Mouse (Mus musculus): ENCODE measurements around the gene Dgki.

The Dgki gene

GRCm38 (mm10) chr6:36842101-36842922, 457.7 kb downstream of the Dgki start:
- DNase-seq: no peak

GRCm38 (mm10) chr6:36841701-36842100, 458.3 kb downstream of the Dgki start:
- no peak for DNase-seq

- no peak for DNase-seq
Observed at GRCm38 (mm10) chr6:36841174-36841573, 458.8 kb downstream of the Dgki start.

GRCm38 (mm10) chr6:36838747-36839146, 461.2 kb downstream of the Dgki start:
- no peak for DNase-seq

GRCm38 (mm10) chr6:36835351-36835750, 464.6 kb downstream of the Dgki start:
- DNase-seq: no peak

- DNase-seq: no peak
Observed at GRCm38 (mm10) chr6:36834695-36835265, 465.2 kb downstream of the Dgki start.

- no peak for DNase-seq
Observed at GRCm38 (mm10) chr6:36832681-36833080, 467.3 kb downstream of the Dgki start.

GRCm38 (mm10) chr6:36832207-36832606, 467.8 kb downstream of the Dgki start:
- DNase-seq: no peak

GRCm38 (mm10) chr6:36830371-36830925, 469.5 kb downstream of the Dgki start:
- DNase-seq: no peak

GRCm38 (mm10) chr6:36819784-36820050, 480.3 kb downstream of the Dgki start:
- DNase-seq: no peak

- peak; percentile 62 for DNase-seq
Observed at GRCm38 (mm10) chr6:36819019-36819783, 480.8 kb downstream of the Dgki start.

- no peak for DNase-seq
Observed at GRCm38 (mm10) chr6:36818281-36819018, 481.5 kb downstream of the Dgki start.

- no peak for DNase-seq
Observed at GRCm38 (mm10) chr6:36816666-36817065, 483.3 kb downstream of the Dgki start.

GRCm38 (mm10) chr6:36815992-36816391, 484.0 kb downstream of the Dgki start:
- DNase-seq: no peak

- DNase-seq: no peak
Observed at GRCm38 (mm10) chr6:36812666-36813515, 487.1 kb downstream of the Dgki start.

- DNase-seq: no peak
Observed at GRCm38 (mm10) chr6:36810448-36810847, 489.5 kb downstream of the Dgki start.

GRCm38 (mm10) chr6:36809747-36810285, 490.2 kb downstream of the Dgki start, which contains the start of gene Ptn:
Gene Ptn, minus strand, starts transcription at chr6:36810220.
- DNase-seq: peak; percentile 90

GRCm38 (mm10) chr6:36809311-36809726, 490.7 kb downstream of the Dgki start:
- DNase-seq: peak; percentile 70

- DNase-seq: no peak
Observed at GRCm38 (mm10) chr6:36808306-36809058, 491.5 kb downstream of the Dgki start.

- no peak for DNase-seq
Observed at GRCm38 (mm10) chr6:36806906-36807305, 493.1 kb downstream of the Dgki start.
